Mouse (Mus musculus) left cerebral cortex, postnatal 10 days (tissue): ENCODE results near the gene 4930469K13Rik. TPM values are rescaled to one million over a fixed set of nuclear protein-coding genes. Genes with fewer than 3 reads are reported as not detected.

ENCODE experiments used
- DNase-seq, 2 experiments: peaks; one replicate each; pipeline ENCODE4 v3.0.0; 2021 to 2022; ENCODE audit warnings: low spot score in 2 of 2, mixed read lengths in 1 of 2; ENCODE audit errors: extremely low spot score in 1 of 2
- intact Hi-C: fragments of 180-260 bp; cut with DNase I; formaldehyde crosslinking; loops from one replicate; pipeline ENCODE4 v1.15.1; 2025
- total RNA-seq, 2 experiments: library from RNA; stranded (reverse); gene quantifications; 2 replicates each; pipeline ENCODE4 v1.2.3; 2021

The 4930469K13Rik gene
- total RNA-seq, 2 experiments from 2014 or later: not detected

DNA sequence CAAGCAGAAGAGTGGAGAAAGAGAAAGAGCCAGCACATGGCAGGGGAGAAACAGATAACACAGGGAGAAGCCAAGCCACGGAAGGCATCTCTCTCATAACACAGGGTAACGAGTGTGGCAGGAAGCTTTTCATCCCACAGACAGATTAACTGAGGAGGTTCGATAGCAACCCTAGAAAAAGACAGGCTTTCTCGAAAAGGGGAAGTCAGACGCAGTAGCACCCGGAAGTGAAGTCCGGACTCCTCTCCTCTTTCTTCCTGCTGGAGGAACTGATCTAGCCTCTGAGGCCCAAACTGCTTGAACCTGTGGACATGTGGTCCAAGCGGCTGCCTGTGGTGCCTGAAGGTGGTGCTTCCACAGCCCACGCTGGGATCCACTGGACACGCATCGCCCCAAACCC, 90.1 kb downstream of the 4930469K13Rik start:
- intact Hi-C loops: loop anchor here (5.0 kb wide), 1 partner anchor 281 kb away; no protein-coding TSS in a partner anchor
- DNase-seq: no peak

- intact Hi-C loops: loop anchor here (5.0 kb wide), 1 partner anchor 280 kb away; no protein-coding TSS in a partner anchor
- no peak for DNase-seq
Measured at GRCm38 (mm10) chr11:34007616-34008015, 90.7 kb downstream of the 4930469K13Rik start.

- intact Hi-C loops: loop anchor here (5.0 kb wide), 1 partner anchor 70 kb away; no protein-coding TSS in a partner anchor
Measured at GRCm38 (mm10) chr11:34002593-34002965, 95.8 kb downstream of the 4930469K13Rik start.

DNA sequence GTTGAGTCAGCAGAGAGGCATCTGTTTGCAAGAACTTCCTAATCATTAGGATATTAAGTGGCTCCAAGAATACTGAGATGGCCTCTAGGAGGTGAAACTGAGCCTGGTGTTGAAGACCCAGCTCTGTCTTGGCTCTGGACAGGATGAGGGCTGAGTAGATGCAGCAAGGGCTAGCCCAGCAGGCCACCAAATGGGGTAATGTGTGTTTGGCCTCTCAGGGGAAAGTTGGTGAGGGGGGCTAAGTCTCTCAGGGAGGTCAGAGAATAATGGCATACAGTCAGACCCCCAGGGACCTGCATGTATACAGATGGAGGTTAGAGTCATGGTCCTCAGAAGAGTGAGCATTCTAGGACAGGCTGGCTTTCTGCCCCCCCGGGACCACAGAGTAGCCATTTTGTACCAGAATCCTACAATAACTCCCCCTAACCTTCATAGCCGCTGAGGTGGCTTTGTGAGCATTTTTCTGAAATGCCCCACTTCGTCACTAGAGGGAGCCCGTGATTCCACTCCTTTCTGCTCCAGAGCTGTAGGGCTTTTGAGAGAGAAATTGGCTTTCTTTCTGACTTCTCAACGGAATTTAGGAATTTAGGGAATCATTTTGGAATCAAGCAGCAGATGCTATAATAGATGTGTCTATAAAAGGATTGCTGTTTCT, 96.3 kb downstream of the 4930469K13Rik start:
- intact Hi-C loops: loop anchor here (5.0 kb wide), 1 partner anchor 70 kb away; no protein-coding TSS in a partner anchor

More at GRCm38 (mm10) chr11:34002593-34002965, 95.8 kb downstream of the 4930469K13Rik start:
- no peak for DNase-seq

DNA sequence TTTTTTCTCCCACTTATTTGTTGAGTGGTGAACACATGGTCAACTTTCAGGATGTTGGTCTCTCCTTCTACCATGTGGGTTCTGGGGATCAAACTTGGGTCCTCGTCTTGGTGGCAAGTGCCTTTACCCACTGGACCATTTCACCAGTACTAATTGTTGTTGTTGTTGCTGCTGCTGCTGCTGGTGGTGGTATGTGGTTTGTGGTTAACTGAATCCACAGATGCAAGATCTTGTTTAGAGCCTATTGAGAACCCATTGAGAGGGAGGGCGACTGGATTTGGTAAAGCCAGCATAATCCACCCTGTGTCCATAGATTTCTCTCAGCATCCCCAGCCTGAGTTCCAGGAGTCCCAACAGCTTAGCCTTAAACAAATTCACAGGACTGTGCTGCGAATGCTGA, 97.9 kb downstream of the 4930469K13Rik start:
- DNase-seq: no peak
- intact Hi-C loops: loop anchor here (5.0 kb wide), 1 partner anchor 72 kb away; no protein-coding TSS in a partner anchor

More for the DNA sequence above, 96.3 kb downstream of the 4930469K13Rik start:
- peak; percentile 16 to 44 for DNase-seq

GRCm38 (mm10) chr11:33998244-33998643, 100.1 kb downstream of the 4930469K13Rik start:
- intact Hi-C loops: no loop called here
- no peak for DNase-seq

DNA sequence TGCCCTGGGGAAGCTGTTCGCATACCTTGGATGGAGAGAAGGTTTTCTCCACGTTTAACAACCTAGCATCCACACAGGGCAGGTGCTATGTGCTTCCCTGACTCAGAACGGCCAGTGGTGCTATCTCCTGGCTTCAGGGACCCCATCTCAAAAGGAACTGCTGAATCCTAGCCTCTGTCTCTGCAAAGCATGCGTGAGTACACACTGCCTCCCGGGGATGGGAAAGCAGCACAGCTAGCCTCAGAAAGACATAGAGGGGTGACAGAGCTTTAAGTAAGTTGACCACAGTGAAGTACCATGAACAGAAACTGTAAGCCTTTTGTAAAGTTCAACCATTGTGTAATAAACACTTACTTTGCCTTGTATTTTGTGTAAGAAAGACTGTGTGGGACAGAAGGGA, 104.9 kb downstream of the 4930469K13Rik start:
- intact Hi-C loops: no loop called here
- no peak for DNase-seq

GRCm38 (mm10) chr11:33992938-33993337, 105.4 kb downstream of the 4930469K13Rik start, which contains the start of gene Kcnip1:
Gene Kcnip1 (minus strand): TSS chr11:33993152.
- intact Hi-C loops: no loop called here
- DNase-seq: peak in 1 of 2 experiments; percentile 31

- no peak for DNase-seq
- intact Hi-C loops: no loop called here
Measured at GRCm38 (mm10) chr11:33990002-33990401, 108.4 kb downstream of the 4930469K13Rik start.

DNA sequence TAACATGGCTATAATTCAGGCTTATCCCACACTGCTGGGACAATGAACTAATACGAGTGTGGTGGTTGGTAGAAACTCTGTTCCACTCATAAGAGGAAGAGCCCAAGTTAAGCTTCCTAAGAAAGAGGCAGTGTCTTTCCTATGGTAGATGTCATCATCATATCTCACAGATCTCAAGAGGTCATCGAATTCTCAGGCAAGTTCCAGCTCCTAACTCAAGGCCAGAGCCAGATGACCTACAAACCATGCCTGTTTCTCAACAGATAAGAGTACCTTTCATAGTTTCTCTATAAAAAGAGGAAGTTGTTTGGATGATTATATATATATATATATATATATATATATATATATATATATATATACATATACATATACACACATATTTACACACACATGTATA, 111.8 kb downstream of the 4930469K13Rik start:
- intact Hi-C loops: no loop called here
- no peak for DNase-seq

- intact Hi-C loops: no loop called here
- DNase-seq: no peak
Measured at GRCm38 (mm10) chr11:33980146-33980545, 118.2 kb downstream of the 4930469K13Rik start.

DNA sequence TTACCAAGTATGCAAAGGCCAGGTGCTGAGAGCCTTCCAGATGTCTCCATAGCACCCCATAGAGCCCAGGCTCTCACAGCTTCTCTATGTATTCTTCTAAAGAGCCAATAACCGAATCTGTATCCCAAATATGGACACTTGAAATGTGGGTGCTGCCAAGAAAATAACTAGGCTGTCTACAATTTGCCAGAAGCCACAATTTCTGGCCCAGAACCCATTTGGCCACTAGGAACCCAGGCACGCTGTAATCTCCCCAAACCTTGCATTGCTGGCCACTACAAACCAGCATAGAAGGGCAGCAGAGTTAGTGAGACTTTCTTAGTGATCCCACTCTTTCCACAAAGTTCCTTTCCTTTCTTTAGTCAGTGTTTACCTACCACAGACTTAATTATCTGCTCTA, 123.2 kb downstream of the 4930469K13Rik start:
- no peak for DNase-seq
- intact Hi-C loops: no loop called here

DNA sequence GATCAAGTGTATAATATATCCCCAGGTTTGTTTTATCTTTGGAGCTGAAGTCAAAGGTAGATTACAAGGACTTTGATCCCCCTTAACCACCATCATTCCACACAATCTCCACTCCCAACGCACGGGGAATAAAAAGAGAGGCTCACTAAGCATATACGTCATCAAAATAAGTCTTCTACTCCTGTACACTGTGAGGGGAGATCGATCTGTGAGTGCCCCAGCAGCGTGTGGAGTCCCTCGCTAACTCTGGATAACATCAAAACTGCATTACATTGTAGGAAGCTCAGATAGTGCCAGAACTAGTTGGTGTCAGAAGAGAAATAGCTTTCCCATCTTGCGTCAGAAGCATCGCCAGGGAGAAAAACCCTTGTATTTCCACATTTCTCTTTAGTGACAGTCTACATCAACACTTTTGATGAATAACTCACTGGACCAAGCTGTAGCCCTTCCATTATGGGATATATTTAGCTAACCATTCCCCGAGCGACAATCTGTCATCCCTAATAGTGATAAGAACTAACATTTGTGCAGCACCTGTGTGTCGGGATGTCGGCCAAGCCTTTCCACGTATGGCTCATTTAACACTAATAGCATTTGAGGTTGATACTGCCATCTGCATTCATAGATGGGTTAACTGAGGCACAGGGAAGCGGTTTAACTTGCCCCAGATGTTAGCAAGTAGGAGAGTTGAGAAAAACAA, 123.9 kb downstream of the 4930469K13Rik start:
- no peak for DNase-seq
- intact Hi-C loops: no loop called here

- no peak for DNase-seq
- intact Hi-C loops: no loop called here
Measured at GRCm38 (mm10) chr11:33972114-33972513, 126.2 kb downstream of the 4930469K13Rik start.

- intact Hi-C loops: no loop called here
- no peak for DNase-seq
Measured at GRCm38 (mm10) chr11:33969199-33969598, 129.2 kb downstream of the 4930469K13Rik start.

DNA sequence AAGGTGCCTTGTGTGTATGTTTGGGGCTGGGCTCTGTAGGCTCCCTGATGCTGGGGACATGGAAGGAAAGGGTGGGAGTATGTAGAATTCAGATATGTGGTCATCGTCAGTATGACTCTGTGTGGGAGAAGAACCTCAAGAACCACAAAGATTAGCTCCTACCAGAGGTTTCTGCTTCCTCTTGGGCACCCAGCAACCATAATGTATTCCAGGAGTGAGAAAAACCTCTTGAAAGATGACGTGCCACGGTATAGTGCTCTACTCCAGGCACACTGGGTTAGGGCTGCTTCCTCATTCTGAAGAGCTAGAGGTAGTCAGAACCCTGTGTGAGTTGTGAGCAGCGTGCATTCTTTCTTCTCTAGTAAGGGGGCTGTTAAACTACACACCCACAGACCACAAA, 130.6 kb downstream of the 4930469K13Rik start:
- no peak for DNase-seq
- intact Hi-C loops: no loop called here

GRCm38 (mm10) chr11:33965380-33965779, 133.0 kb downstream of the 4930469K13Rik start:
- intact Hi-C loops: no loop called here
- DNase-seq: no peak

DNA sequence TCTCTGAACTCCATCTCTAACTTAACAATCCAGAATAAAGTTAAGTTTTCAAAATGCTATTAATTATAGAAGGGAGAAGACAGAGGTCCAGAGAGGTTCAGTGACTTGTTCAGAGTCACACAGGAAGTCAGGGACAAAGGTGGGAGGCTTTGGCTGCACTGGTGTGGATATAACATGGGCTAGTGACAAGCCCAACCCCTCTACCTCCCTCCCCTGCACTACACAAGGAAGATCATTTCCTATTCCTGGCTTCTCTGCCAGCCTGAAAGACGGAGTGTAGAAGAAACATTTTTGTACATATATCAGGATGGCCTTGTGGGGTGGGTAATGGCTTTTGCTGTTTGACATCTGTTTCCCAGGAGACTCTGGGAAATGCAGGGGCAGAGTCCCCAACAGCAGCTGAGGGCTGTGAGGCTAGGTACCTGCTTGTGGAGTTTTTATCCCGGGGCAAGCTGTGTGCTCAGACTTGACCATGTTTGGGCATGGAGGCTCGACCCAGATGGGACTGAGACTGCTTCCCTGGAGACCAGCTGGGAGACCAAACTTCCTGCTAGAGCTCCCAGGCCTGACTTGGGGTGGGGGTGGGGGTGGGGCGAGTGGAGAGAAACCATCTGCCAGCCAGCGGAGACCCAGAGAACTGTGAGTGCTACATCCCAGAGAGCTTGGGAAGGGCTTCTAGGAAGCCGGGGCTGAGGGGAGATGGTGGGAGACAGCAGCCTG, 135.5 kb downstream of the 4930469K13Rik start, which contains the start of gene Kcnmb1:
TSS of gene Kcnmb1 (plus strand) at position 326 of the 720 bp plus-strand sequence.
- peak in 1 of 2 experiments; percentile 42 for DNase-seq
- intact Hi-C loops: no loop called here

GRCm38 (mm10) chr11:33962178-33962577, 136.2 kb downstream of the 4930469K13Rik start:
- intact Hi-C loops: no loop called here
- no peak for DNase-seq
